Mouse (Mus musculus): ENCODE results near the gene Gm13276. TPM values are rescaled to one million over a fixed set of nuclear protein-coding genes. Genes with fewer than 3 reads are reported as not detected.
"Not testable (repeated sequence)": the region's sequence is repeated elsewhere in the genome, so short reads cannot be mapped to it uniquely, and the experiment has no call there.

Gene Gm13276
- not detected in 2 replicates for polyA plus RNA-seq (2015; fragmentation: Nextera tagmentation; extraction: Ambion mirVana)

GRCm38 (mm10) chr4:88785409-88785808, at the start of gene Gm13276:
Gm13276 (plus strand) TSS chr4:88785709.
- not testable (repeated sequence) for ATAC-seq (ENCODE audit: insufficient read depth); H3K4me3 ChIP-seq (replicated peaks); H3K4me1 ChIP-seq (replicated peaks); H3K36me3 ChIP-seq (replicated peaks); H3K27me3 ChIP-seq; H3K9me3 ChIP-seq (replicated peaks); H3K4me2 ChIP-seq; H3K27ac ChIP-seq (replicated peaks); H3K9ac ChIP-seq
- WGBS (ENCODE audit: insufficient replicate concordance) = no CpG with 5 or more reads among the region's 27 CpGs

- Histone ChIP-seq H3K9me3 (replicated peaks) (no peaks in the 10 kb centered on the region), H3K4me1 (replicated peaks) (no peaks in the 10 kb centered on the region), H3K4me3 (replicated peaks) (no peak overlapping the region), H3K4me2 (no peak overlapping the region), H3K27me3 (peaks cover 3% of the 10 kb centered on the region; the same call in 1 of the 2 replicates), H3K27ac (replicated peaks) (no peak overlapping the region), H3K36me3 (replicated peaks) (no peaks in the 10 kb centered on the region), H3K9ac (no peak overlapping the region)
- WGBS (ENCODE audit: insufficient replicate concordance) = 0% methylated on average over 2 of the region's 2 CpGs
- ATAC-seq (ENCODE audit: insufficient read depth) = no peak
Measured at GRCm38 (mm10) chr4:88738480-88738879, 47.0 kb upstream of the Gm13276 start.

- WGBS (ENCODE audit: insufficient replicate concordance) = 63% methylated on average over 6 of the region's 6 CpGs
- no peak for ATAC-seq (ENCODE audit: insufficient read depth)
- no peak overlapping the region for H3K4me3 ChIP-seq (replicated peaks)
- H3K36me3 ChIP-seq (replicated peaks) = no peaks in the 10 kb centered on the region
- H3K9me3 ChIP-seq (replicated peaks) = no peaks in the 10 kb centered on the region
- H3K27me3 ChIP-seq = peaks cover 3% of the 10 kb centered on the region; the same call in 1 of the 2 replicates
- H3K9ac ChIP-seq = no peak overlapping the region
- H3K4me2 ChIP-seq = no peak overlapping the region
- H3K4me1 ChIP-seq (replicated peaks) = no peaks in the 10 kb centered on the region
- no peak overlapping the region for H3K27ac ChIP-seq (replicated peaks)
Measured at GRCm38 (mm10) chr4:88739036-88739435, 46.5 kb upstream of the Gm13276 start.

GRCm38 (mm10) chr4:88741426-88741825, 44.1 kb upstream of the Gm13276 start:
- no peak overlapping the region for H3K4me3 ChIP-seq (replicated peaks)
- H3K9me3 ChIP-seq (replicated peaks) = no peaks in the 10 kb centered on the region
- WGBS (ENCODE audit: insufficient replicate concordance) = 39% methylated on average over 4 of the region's 4 CpGs
- H3K36me3 ChIP-seq (replicated peaks) = no peaks in the 10 kb centered on the region
- no peak overlapping the region for H3K9ac ChIP-seq
- ATAC-seq (ENCODE audit: insufficient read depth) = no peak
- no peak overlapping the region for H3K27ac ChIP-seq (replicated peaks)
- no peaks in the 10 kb centered on the region for H3K4me1 ChIP-seq (replicated peaks)
- no peak overlapping the region for H3K4me2 ChIP-seq
- peaks cover 3% of the 10 kb centered on the region; the same call in 1 of the 2 replicates for H3K27me3 ChIP-seq

GRCm38 (mm10) chr4:88742771-88743371, 42.6 kb upstream of the Gm13276 start:
- H3K36me3 ChIP-seq (replicated peaks) = no peaks in the 10 kb centered on the region
- H3K4me1 ChIP-seq (replicated peaks) = no peaks in the 10 kb centered on the region
- H3K4me2 ChIP-seq = no peak overlapping the region
- H3K9ac ChIP-seq = no peak overlapping the region
- H3K9me3 ChIP-seq (replicated peaks) = no peaks in the 10 kb centered on the region
- H3K27ac ChIP-seq (replicated peaks) = no peak overlapping the region
- WGBS (ENCODE audit: insufficient replicate concordance) = 45% methylated on average over 7 of the region's 7 CpGs
- no peak for ATAC-seq (ENCODE audit: insufficient read depth)
- no peak overlapping the region for H3K4me3 ChIP-seq (replicated peaks)
- peaks cover 3% of the 10 kb centered on the region; the same call in 1 of the 2 replicates for H3K27me3 ChIP-seq

GRCm38 (mm10) chr4:88744207-88744606, 41.3 kb upstream of the Gm13276 start:
- 37% methylated on average over 3 of the region's 3 CpGs for WGBS (ENCODE audit: insufficient replicate concordance)
- Histone ChIP-seq H3K4me1 (replicated peaks) (no peaks in the 10 kb centered on the region), H3K9me3 (replicated peaks) (no peaks in the 10 kb centered on the region), H3K27me3 (peaks cover 3% of the 10 kb centered on the region; the same call in 1 of the 2 replicates), H3K4me2 (no peak overlapping the region), H3K4me3 (replicated peaks) (no peak overlapping the region), H3K27ac (replicated peaks) (no peak overlapping the region), H3K36me3 (replicated peaks) (no peaks in the 10 kb centered on the region), H3K9ac (no peak overlapping the region)
- ATAC-seq (ENCODE audit: insufficient read depth) = no peak

- WGBS (ENCODE audit: insufficient replicate concordance) = 52% methylated on average over 6 of the region's 6 CpGs
- Histone ChIP-seq H3K4me1 (replicated peaks) (no peaks in the 10 kb centered on the region), H3K9ac (no peak overlapping the region), H3K4me3 (replicated peaks) (no peak overlapping the region), H3K27me3 (no peaks in the 10 kb centered on the region), H3K27ac (replicated peaks) (no peak overlapping the region), H3K9me3 (replicated peaks) (no peaks in the 10 kb centered on the region), H3K4me2 (no peak overlapping the region), H3K36me3 (replicated peaks) (no peaks in the 10 kb centered on the region)
- no peak for ATAC-seq (ENCODE audit: insufficient read depth)
Measured at GRCm38 (mm10) chr4:88749926-88750325, 35.6 kb upstream of the Gm13276 start.

GRCm38 (mm10) chr4:88754818-88755340, 30.6 kb upstream of the Gm13276 start, which contains the start of gene Gm13271:
Gm13271 (plus strand) TSS chr4:88754868.
- H3K9me3 ChIP-seq (replicated peaks); H3K27ac ChIP-seq (replicated peaks); H3K27me3 ChIP-seq; ATAC-seq (ENCODE audit: insufficient read depth); H3K4me2 ChIP-seq; H3K9ac ChIP-seq; H3K4me3 ChIP-seq (replicated peaks); H3K36me3 ChIP-seq (replicated peaks); H3K4me1 ChIP-seq (replicated peaks): not testable (repeated sequence)
- WGBS (ENCODE audit: insufficient replicate concordance) = 75% methylated on average over 15 of the region's 15 CpGs

GRCm38 (mm10) chr4:88756581-88757513, 28.7 kb upstream of the Gm13276 start:
- Histone ChIP-seq H3K4me2 (peak overlapping the region; percentile 85), H3K9ac (peak overlapping the region; percentile 57), H3K4me3 (replicated peaks) (peak overlapping the region; percentile 66), H3K27ac (replicated peaks) (peak overlapping the region; percentile 86)
- not testable (repeated sequence) for ATAC-seq (ENCODE audit: insufficient read depth); H3K27me3 ChIP-seq; H3K36me3 ChIP-seq (replicated peaks); H3K4me1 ChIP-seq (replicated peaks); H3K9me3 ChIP-seq (replicated peaks)
- WGBS (ENCODE audit: insufficient replicate concordance) = 9% methylated on average over 29 of the region's 31 CpGs

GRCm38 (mm10) chr4:88757628-88758031, 27.9 kb upstream of the Gm13276 start:
- peak overlapping the region; percentile 85 for H3K4me2 ChIP-seq
- not testable (repeated sequence) for H3K27me3 ChIP-seq; H3K9me3 ChIP-seq (replicated peaks); H3K4me1 ChIP-seq (replicated peaks); H3K36me3 ChIP-seq (replicated peaks)
- H3K27ac ChIP-seq (replicated peaks) = peak overlapping the region; percentile 86
- under 1% methylated on average over 20 of the region's 21 CpGs for WGBS (ENCODE audit: insufficient replicate concordance)
- peak; percentile 100 for ATAC-seq (ENCODE audit: insufficient read depth)
- peak overlapping the region; percentile 57 for H3K9ac ChIP-seq
- peak overlapping the region; percentile 66 for H3K4me3 ChIP-seq (replicated peaks)

- not testable (repeated sequence) for H3K4me2 ChIP-seq; H3K9ac ChIP-seq; H3K4me1 ChIP-seq (replicated peaks); H3K27me3 ChIP-seq; H3K9me3 ChIP-seq (replicated peaks); H3K36me3 ChIP-seq (replicated peaks); H3K4me3 ChIP-seq (replicated peaks); ATAC-seq (ENCODE audit: insufficient read depth); H3K27ac ChIP-seq (replicated peaks)
- 68% methylated on average over 9 of the region's 9 CpGs for WGBS (ENCODE audit: insufficient replicate concordance)
Measured at GRCm38 (mm10) chr4:88758751-88759150, 26.8 kb upstream of the Gm13276 start.

All from liver, embryonic 15.5 days (tissue).